Mouse (Mus musculus) stomach, postnatal 0 days (tissue): ENCODE results near the gene Spag6l.
"Not testable (repeated sequence)": the region's sequence is repeated elsewhere in the genome, so short reads cannot be mapped to it uniquely, and the experiment has no call there.

Experiments
- CTCF ChIP-seq: IDR thresholded peaks from 2 replicates; pipeline ENCODE4 v1.5.1; 2016; ENCODE audit warnings: antibody characterized with exemption, low read depth, mild to moderate bottlenecking, moderate library complexity
- EP300 ChIP-seq: optimal IDR thresholded peaks from 2 replicates; pipeline ENCODE3; 2016; ENCODE audit warnings: antibody characterized with exemption

DNA sequence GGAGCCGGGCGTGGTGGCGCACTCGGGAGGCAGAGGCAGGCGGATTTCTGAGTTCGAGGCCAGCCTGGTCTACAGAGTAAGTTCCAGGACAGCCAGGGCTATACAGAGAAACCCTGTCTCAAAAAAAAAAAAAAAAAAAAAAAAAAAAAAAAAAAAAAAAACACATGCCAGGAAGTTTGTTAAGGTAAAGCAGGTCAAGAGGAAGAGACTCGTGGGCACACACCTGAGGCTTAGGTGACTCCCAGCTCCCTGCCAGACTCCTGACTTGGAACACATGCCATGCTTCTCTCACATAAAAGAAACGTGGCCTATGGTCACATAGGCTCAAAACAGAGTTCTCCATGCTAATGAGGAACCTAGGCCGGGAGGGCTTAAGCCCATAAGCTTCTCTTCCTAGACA, 26.8 kb upstream of the Spag6l start:
- TF ChIP-seq CTCF, EP300: not testable (repeated sequence)
